Mouse (Mus musculus) c-Kit-positive CD71-positive TER-119-positive erythroid progenitor cells, embryonic 14.5 days (primary cell): ENCODE results near the gene Rhox4g.
"Not testable (repeated sequence)": the region's sequence is repeated elsewhere in the genome, so short reads cannot be mapped to it uniquely, and the experiment has no call there.

ENCODE experiments used
- DNase-seq: peaks from one replicate; pipeline ENCODE4 v3.0.0-alpha.2; 2013; ENCODE audit warnings: low spot score

Rhox4g gene

DNA sequence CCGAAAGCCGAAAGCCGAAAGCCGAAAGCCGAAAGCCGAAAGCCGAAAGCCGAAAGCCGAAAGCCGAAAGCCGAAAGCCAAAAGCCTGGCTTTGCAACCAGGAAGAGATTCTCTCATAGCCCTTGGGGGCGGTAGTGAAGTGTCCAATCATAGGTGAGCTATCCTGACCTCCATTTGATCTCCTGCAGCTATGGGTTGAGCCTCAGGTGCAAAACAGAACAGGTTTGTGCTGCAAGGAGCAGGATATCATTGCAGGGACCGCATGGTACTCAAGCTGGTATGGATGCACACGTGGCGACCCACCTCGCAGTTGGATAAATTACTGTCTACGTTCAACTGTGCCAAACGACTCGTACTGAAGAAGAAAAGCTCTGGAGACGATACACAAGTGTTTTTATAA is at the start of gene Rhox4g:
Rhox4g (minus strand) TSS at position 101 of the 400 bp plus-strand sequence.
- not testable (repeated sequence) for DNase-seq

DNA sequence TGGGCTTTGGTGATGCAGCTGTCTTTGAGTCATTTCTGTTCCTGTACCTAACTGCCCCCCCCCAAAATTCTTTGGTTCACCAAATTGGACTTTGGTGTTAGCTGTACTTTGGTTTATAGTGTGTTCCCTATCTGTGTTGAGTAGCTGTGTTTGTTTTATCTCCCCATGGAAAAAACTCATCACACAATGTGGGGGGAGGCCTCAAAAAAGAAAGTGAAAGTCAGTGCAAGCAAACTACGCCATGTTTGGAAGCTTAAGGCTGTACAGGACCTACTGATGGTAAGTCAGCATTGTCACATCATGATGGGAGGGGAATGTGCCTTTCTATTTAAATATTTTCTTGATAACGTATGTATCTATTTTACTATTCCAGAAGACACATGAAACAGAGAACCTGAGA is 41.1 kb upstream of the Rhox4g start:
- no peak for DNase-seq

DNA sequence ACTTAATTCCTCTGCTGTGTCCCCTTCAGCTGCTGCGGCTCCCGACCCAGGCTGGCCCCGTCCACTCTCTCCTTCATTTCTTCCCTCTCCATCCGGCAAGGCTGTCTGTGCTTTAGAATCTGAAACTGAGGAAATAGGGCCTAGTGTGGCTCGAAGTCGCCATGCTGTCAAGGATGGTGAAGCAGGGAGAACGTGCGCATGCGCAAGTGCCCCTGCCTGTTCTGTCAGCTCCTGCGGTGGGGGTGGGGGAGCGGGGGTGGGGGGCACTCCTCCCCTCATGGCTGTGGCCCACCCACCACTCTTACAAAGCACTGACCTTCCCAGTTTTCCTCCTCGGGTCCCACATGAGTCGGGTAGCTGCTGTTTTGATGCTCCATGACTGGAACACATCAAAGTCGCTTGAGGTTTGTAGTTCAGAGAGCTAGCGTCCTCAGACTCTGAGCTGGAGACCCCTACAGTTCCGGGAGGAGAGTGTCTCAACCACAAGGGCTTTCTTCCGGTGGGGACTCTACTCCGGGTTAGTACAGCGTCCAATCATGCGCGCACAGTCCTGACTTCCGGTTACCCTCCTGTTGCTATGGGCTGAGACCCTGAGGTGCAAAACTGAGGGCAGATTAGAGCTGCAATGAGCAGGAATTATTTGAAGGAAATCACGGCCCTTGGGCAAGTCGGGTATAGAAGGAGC is 32.0 kb upstream of the Rhox4g start:
- no peak for DNase-seq

DNA sequence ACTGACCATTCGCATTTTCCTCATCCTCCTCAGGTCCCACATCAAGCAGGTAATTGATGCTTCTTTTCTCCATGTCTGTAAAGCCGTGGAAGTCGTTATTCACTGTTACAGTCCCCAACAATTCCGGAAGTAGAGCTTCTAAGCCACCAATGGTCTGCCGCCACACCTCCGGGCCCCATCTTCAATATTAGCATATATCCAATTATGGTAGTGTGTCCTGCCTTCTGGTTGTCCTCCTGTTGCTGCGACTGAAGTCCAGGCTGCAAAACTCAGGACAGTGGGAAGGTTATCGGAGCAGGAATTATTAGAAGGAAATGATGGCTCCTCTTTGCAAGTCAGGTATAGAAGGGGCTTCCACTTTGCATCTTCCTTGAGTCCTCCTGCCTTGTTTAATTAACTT is 22.1 kb upstream of the Rhox4g start, which contains the start of gene Rhox2h:
Rhox2h (minus strand) TSS at position 101 of the 400 bp plus-strand sequence.
- not testable (repeated sequence) for DNase-seq

DNA sequence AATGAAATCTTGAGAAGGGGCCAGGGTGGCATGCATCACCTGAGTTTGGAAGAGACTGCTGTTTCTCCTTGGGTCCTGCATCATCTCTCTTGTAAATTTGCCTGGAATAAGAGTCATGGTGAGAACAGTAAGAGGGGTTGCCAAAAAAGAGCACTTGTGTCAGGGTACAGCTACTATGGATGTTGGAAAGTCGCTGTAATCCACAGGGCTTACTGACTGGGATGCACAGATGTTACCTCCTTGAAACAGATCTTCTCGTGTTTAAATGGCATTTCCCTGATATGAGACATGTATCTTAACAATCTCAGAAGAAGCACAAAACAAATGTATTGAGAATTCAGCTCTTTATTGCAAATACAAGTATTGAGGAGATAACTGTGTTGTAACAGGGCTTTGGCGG is 17.5 kb upstream of the Rhox4g start, which contains the start of gene Rhox3h:
Rhox3h (minus strand) TSS at position 101 of the 400 bp plus-strand sequence.
- DNase-seq = not testable (repeated sequence)

DNA sequence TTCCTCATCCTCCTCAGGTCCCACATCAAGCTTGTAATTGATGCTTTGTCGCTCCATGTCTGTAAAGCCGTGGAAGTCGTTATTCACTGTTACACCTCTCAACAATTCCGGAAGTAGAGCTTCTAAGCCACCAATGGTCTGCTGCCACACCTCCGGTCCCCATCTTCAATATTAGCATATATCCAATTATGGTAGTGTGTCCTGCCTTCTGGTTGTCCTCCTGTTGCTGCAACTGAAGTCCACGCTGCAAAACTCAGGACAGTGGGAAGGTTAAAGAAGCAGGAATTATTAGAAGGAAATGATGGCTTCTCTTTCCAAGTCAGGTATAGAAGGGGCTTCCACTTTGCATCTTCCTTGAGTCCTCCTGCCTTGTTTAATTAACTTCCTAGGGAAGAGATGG is 7.8 kb downstream of the Rhox4g start, which contains the start of gene Rhox2g:
Rhox2g (minus strand) TSS at position 101 of the 400 bp plus-strand sequence.
- DNase-seq = not testable (repeated sequence)

DNA sequence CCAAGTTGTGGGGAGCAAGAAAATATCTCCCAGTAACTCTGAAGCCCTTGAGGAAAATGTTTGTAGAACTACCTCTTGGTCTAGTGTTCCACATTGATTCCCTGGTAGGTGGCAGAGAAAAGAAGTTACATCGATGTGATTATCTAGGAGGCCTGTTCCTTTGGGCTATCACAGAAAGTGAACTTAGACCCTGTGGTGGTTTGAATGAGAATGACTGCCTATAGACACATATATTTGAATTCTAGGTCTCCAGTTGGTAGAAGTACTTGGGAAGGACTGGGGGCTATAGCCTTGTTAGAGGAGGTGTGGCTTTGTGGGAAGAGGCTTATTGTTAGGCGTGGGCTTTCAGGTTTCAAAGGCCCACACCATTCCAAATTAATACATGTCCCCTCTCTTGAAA is 22.6 kb downstream of the Rhox4g start, which contains the start of gene Rhox3g:
Rhox3g (minus strand) TSS at position 101 of the 400 bp plus-strand sequence.
- DNase-seq = not testable (repeated sequence)

DNA sequence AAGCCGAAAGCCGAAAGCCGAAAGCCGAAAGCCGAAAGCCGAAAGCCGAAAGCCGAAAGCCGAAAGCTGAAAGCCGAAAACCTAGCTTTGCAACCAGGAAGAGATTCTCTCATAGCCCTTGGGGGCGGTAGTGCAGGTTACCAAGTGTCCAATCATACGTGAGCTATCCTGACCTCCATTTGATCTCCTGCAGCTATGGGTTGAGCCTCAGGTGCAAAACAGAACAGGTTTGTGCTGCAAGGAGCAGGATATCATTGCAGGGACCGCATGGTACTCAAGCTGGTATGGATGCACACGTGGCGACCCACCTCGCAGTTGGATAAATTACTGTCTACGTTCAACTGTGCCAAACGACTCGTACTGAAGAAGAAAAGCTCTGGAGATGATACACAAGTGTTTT is 43.5 kb downstream of the Rhox4g start, which contains the start of gene Rhox4f:
Rhox4f (minus strand) TSS at position 101 of the 400 bp plus-strand sequence.
- not testable (repeated sequence) for DNase-seq
